Mouse (Mus musculus): ENCODE measurements around the gene Fcgr2b. TPM values are rescaled to one million over a fixed set of nuclear protein-coding genes. Genes with fewer than 3 reads are reported as not detected.

Fcgr2b gene
- polyA plus RNA-seq, 1 experiment from 2014 or later = 1.4 TPM

- Histone ChIP-seq H3K9me3 (ENCODE audit: control insufficient read depth, low read length) (no peaks in the 10 kb centered on the region), H3K27me3 (ENCODE audit: control insufficient read depth, insufficient read depth, low read length) (peaks cover 23% of the 10 kb centered on the region), H3K4me1 (ENCODE audit: control insufficient read depth, insufficient read depth, low read length) (peaks cover 4% of the 10 kb centered on the region; the same call in 1 of the 2 replicates), H3K9ac (replicated peaks; ENCODE audit: low read length) (no peak overlapping the region), H3K27ac (replicated peaks; ENCODE audit: low read depth, low read length) (no peak overlapping the region), H3K4me3 (replicated peaks; ENCODE audit: low read depth, low read length) (no peak overlapping the region), H3K4me2 (ENCODE audit: low read length) (no peak overlapping the region), H3K36me3 (ENCODE audit: control insufficient read depth, insufficient read depth, low read length) (no peaks in the 10 kb centered on the region)
- ATAC-seq (ENCODE audit: low FRiP score, low TSS enrichment) (no peak), DNase-seq (no peak)
- 83% methylated on average over 11 of the region's 11 CpGs for WGBS
Measured at GRCm38 (mm10) chr1:170911907-170912660, 64.3 kb downstream of the Fcgr2b start.

Other genes with a start within 250 kb of the Fcgr2b start
- gene Atf6, start 108.8 kb downstream of the Fcgr2b start, polyA plus RNA-seq (2014; fragmentation: Nextera tagmentation; extraction: Ambion mirVana) = 7.8 and 12.0 TPM in 2 replicates
- gene Gm26620, start 91.5 kb downstream of the Fcgr2b start, polyA plus RNA-seq (2014; fragmentation: Nextera tagmentation; extraction: Ambion mirVana) = 0.90 and 0.95 TPM in 2 replicates
- 40.9 and 44.0 TPM in 2 replicates for gene Dusp12, start 91.0 kb downstream of the Fcgr2b start, polyA plus RNA-seq (2014; fragmentation: Nextera tagmentation; extraction: Ambion mirVana)
- 0.34 and 0.71 TPM in 2 replicates for gene Fcrlb, start 63.6 kb downstream of the Fcgr2b start, polyA plus RNA-seq (2014; fragmentation: Nextera tagmentation; extraction: Ambion mirVana)
- not detected in 2 replicates for gene Fcrla, start 49.0 kb downstream of the Fcgr2b start, polyA plus RNA-seq (2014; fragmentation: Nextera tagmentation; extraction: Ambion mirVana)
- 1.5 TPM in 1 of 2 replicates, not detected in the other for gene Fcgr4, start 42.4 kb upstream of the Fcgr2b start, polyA plus RNA-seq (2014; fragmentation: Nextera tagmentation; extraction: Ambion mirVana)
- 2.5 and 8.3 TPM in 2 replicates for gene Fcgr3, start 88.4 kb upstream of the Fcgr2b start, polyA plus RNA-seq (2014; fragmentation: Nextera tagmentation; extraction: Ambion mirVana)
- gene Cfap126, start 137.4 kb upstream of the Fcgr2b start, polyA plus RNA-seq (2014; fragmentation: Nextera tagmentation; extraction: Ambion mirVana) = 2.7 and 4.2 TPM in 2 replicates
- gene Sdhc, start 174.1 kb upstream of the Fcgr2b start, polyA plus RNA-seq (2014; fragmentation: Nextera tagmentation; extraction: Ambion mirVana) = 295 and 310 TPM in 2 replicates
- 0.39 and 0.51 TPM in 2 replicates for gene Mpz, start 174.2 kb upstream of the Fcgr2b start, polyA plus RNA-seq (2014; fragmentation: Nextera tagmentation; extraction: Ambion mirVana)
- 20.0 and 20.5 TPM in 2 replicates for gene Pcp4l1, start 219.7 kb upstream of the Fcgr2b start, polyA plus RNA-seq (2014; fragmentation: Nextera tagmentation; extraction: Ambion mirVana)
- 0.34 and 0.39 TPM in 2 replicates for gene Nr1i3, start 237.4 kb upstream of the Fcgr2b start, polyA plus RNA-seq (2014; fragmentation: Nextera tagmentation; extraction: Ambion mirVana)
- gene Tomm40l, start 246.0 kb upstream of the Fcgr2b start, polyA plus RNA-seq (2014; fragmentation: Nextera tagmentation; extraction: Ambion mirVana) = 35.3 and 40.4 TPM in 2 replicates
- 3.3 and 4.1 TPM in 2 replicates for gene Apoa2, start 248.5 kb upstream of the Fcgr2b start, polyA plus RNA-seq (2014; fragmentation: Nextera tagmentation; extraction: Ambion mirVana)

Data from midbrain, embryonic 14.5 days (tissue).